Mouse (Mus musculus) myocyte (in vitro differentiated cells): ENCODE measurements around the gene Vtn.

Experiments
- CEBPB ChIP-seq: IDR thresholded peaks from 2 replicates; pipeline ENCODE4 v1.6.1; 2011; ENCODE audit warnings: mild to moderate bottlenecking, moderate library complexity; ENCODE audit not compliant: poor library complexity, insufficient read depth, severe bottlenecking
- E2F4 ChIP-seq: IDR thresholded peaks from one replicate; pipeline ENCODE4 v1.6.1; 2011; ENCODE audit warnings: mild to moderate bottlenecking, control low read depth, moderate library complexity; ENCODE audit not compliant: insufficient read depth
- MAX ChIP-seq: IDR thresholded peaks from one replicate; pipeline ENCODE4 v1.6.1; 2011; ENCODE audit warnings: low read depth, mild to moderate bottlenecking, control low read depth
- MYOD1 ChIP-seq, 3 experiments: IDR thresholded peaks; one replicate each; pipeline ENCODE4 v1.6.1; 2011; ENCODE audit warnings: control low read depth in 2 of 3, low read depth in 2 of 3, mild to moderate bottlenecking in 2 of 3, moderate library complexity in 1 of 3; ENCODE audit not compliant: insufficient read length in 2 of 3, control insufficient read depth in 1 of 3
- MYOG ChIP-seq, 3 experiments: IDR thresholded peaks; one replicate each; pipeline ENCODE4 v1.6.1; 2011; ENCODE audit warnings: control low read depth in 2 of 3, low read depth in 2 of 3, mild to moderate bottlenecking in 2 of 3; ENCODE audit not compliant: insufficient read length in 2 of 3, control insufficient read depth in 1 of 3, insufficient read depth in 1 of 3
- POLR2A ChIP-seq: IDR thresholded peaks from one replicate; pipeline ENCODE4 v1.6.1; 2011; ENCODE audit warnings: low read depth, mild to moderate bottlenecking, control low read depth, moderate library complexity; ENCODE audit not compliant: insufficient read length
- POLR2AphosphoS2 ChIP-seq: IDR thresholded peaks from one replicate; pipeline ENCODE4 v1.6.1; 2011; ENCODE audit warnings: low read depth, control low read depth; ENCODE audit not compliant: insufficient read length
- REST ChIP-seq: IDR thresholded peaks from one replicate; pipeline ENCODE4 v1.6.1; 2011; ENCODE audit warnings: mild to moderate bottlenecking, control low read depth, moderate library complexity; ENCODE audit not compliant: insufficient read depth, insufficient read length
- TCF12 ChIP-seq: IDR thresholded peaks from one replicate; pipeline ENCODE4 v1.6.1; 2011; ENCODE audit warnings: mild to moderate bottlenecking, control low read depth; ENCODE audit not compliant: poor library complexity, insufficient read depth, severe bottlenecking
- USF1 ChIP-seq: IDR thresholded peaks from one replicate; pipeline ENCODE4 v1.6.1; 2011; ENCODE audit warnings: low read depth, mild to moderate bottlenecking, control low read depth, moderate library complexity

DNA sequence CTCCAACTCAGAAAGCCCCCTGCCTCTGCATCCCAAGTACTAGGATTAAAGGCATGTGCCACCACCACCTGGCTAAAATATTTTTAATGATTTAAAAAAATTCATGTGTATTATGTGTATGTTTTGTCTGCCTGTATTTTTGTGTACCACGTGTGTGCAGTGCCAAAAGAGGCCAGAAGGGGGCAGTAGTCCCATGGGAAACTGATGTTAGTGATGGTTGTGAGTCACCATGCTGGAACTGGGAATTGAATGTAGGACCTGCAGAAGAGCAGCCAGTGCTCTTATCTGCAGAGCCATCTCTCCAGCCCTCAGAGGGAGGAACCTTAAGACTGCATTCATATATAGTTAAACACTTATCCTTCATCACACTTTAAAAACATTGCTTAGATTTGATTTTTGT lies 37.0 kb upstream of the Vtn start:
- TF ChIP-seq CEBPB: no peak
- no peak for TF ChIP-seq TCF12
- no peak for TF ChIP-seq E2F4
- TF ChIP-seq POLR2A: no peak
- no peak for TF ChIP-seq MYOG (IDR thresholded peaks at IDR 0.05; ENCODE audit: control insufficient read depth in 1 of 3, insufficient read depth in 1 of 3, insufficient read length in 2 of 3, low read depth in 2 of 3)
- no peak for TF ChIP-seq MAX
- TF ChIP-seq POLR2AphosphoS2: no peak
- no peak for TF ChIP-seq USF1
- no peak for TF ChIP-seq MYOD1 (IDR thresholded peaks at IDR 0.05; ENCODE audit: control insufficient read depth in 1 of 3, insufficient read length in 2 of 3, low read depth in 2 of 3)
- TF ChIP-seq REST: no peak
